Mouse (Mus musculus): ENCODE measurements around the gene Gal3st1. TPM values are rescaled to one million over a fixed set of nuclear protein-coding genes. Genes with fewer than 3 reads are reported as not detected.
"Not testable (repeated sequence)": the region's sequence is repeated elsewhere in the genome, so short reads cannot be mapped to it uniquely, and the experiment has no call there.

Gene Gal3st1
- not detected in 2 replicates for polyA plus RNA-seq (2012; ENCODE audit: insufficient read depth, insufficient read length, missing spikeins)

DNA sequence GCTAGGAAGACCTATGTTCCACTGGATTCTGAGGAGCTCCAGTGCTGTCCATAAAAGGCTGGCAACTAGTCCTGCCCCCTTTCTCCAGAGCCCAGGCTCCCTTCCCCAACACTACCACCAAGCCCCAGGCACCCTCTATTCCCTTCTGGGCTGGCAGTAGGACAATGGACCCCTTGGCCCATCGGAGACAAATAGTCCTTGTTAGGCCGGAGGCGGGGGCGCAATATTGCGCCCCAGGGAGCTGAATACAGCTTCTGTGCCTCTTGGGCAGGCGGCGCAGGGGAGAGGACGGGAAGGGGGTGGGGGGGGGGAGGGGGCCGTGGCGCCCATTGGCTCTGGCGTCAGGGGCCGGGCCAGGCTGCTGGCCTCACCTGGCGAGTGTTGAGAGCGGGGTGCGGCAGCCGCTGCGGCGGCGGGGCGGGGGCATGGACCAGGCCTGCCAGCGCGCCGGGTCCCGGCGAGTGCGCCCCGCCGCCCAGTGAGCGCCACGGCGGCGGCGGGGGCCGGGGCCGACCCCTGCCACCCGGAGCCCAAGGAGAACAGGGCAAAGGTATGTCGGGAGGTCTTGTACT lies at the start of gene Gal3st1:
Gal3st1 (plus strand) TSS at position 346 of the 572 bp plus-strand sequence.
- peaks cover 5% of the 10 kb centered on the region; the same call in 1 of the 2 replicates for H3K4me1 ChIP-seq (ENCODE audit: control insufficient read depth, insufficient read depth, insufficient read length, low read length)
- no peak within 1 kb of the TSS for H3K4me3 ChIP-seq (ENCODE audit: insufficient read depth, low read depth, low read length)
- no peak within 1 kb of the TSS for H3K27ac ChIP-seq (replicated peaks; ENCODE audit: low read depth, low read length)

DNA sequence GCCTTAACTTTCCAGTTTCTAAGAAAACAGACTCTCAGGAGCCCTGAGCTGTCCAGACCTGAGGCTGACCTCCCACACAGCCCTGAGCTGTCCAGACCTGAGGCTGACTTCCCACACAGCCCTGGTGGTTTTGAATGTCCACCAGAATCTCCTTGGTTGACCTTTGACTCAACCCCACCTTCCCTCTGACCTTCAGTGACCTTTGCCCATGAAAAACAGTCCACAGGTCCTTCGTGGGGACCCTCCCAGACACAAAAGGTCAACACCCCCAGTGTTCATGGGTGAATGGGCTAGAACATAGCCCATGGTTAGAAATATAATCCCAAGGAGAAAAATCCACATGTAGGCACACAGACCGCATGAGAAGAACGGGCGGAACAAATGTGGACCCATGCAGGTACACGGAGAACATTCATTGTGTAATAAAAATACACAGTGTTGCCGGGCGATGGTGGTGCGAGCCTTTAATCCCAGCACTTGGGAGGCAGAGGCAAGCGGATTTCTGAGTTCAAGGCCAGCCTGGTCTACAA lies 49.6 kb upstream of the Gal3st1 start:
- H3K27ac ChIP-seq (replicated peaks; ENCODE audit: low read depth, low read length) = no peak overlapping the region
- H3K4me1 ChIP-seq (ENCODE audit: control insufficient read depth, insufficient read depth, insufficient read length, low read length) = peaks cover 3% of the 10 kb centered on the region; the same call in 1 of the 2 replicates
- no peak overlapping the region for H3K4me3 ChIP-seq (ENCODE audit: insufficient read depth, low read depth, low read length)

DNA sequence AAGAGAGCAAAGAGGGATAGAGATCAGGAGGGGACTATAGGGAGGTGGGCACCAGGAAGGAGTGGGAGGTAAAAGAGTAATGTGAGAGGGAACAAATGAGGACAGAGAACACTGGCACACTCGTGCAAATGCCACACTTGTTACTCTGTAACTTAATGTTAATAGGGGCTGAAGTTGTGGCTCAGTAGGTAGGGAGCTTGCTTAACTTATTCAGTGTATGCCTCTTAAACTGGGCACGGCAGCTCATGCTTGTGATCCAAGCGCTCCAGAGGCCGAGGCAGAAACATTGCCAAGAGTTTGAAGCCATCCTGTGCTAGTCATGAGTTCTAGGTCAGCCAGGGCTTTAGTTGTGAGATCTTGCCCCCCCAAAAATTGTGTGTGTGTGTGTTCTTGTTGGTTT lies 48.3 kb upstream of the Gal3st1 start:
- H3K27ac ChIP-seq (replicated peaks; ENCODE audit: low read depth, low read length) = no peak overlapping the region
- no peak overlapping the region for H3K4me3 ChIP-seq (ENCODE audit: insufficient read depth, low read depth, low read length)
- H3K4me1 ChIP-seq (ENCODE audit: control insufficient read depth, insufficient read depth, insufficient read length, low read length) = peaks cover 3% of the 10 kb centered on the region; the same call in 1 of the 2 replicates

DNA sequence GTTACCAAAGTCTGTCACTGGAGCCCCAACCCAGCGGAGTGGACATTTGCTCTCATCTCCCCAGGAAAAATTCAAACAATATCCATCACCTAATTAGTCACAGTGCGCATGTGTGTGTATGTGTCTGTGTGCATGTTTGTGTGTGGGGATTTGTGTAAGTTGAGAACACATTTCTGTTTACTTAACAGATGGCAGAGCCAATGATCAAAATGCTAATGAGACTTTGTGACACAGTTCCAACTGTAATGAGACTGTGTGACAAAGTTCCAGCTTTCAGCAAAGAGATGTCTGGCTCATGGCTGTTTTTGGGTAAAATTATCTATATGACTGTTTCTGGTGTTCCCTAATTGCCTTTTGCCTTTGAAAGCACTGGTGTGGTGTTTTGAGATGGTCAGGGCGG lies 47.1 kb upstream of the Gal3st1 start:
- no peak overlapping the region for H3K4me3 ChIP-seq (ENCODE audit: insufficient read depth, low read depth, low read length)
- no peaks in the 10 kb centered on the region for H3K4me1 ChIP-seq (ENCODE audit: control insufficient read depth, insufficient read depth, insufficient read length, low read length)
- H3K27ac ChIP-seq (replicated peaks; ENCODE audit: low read depth, low read length) = no peak overlapping the region

DNA sequence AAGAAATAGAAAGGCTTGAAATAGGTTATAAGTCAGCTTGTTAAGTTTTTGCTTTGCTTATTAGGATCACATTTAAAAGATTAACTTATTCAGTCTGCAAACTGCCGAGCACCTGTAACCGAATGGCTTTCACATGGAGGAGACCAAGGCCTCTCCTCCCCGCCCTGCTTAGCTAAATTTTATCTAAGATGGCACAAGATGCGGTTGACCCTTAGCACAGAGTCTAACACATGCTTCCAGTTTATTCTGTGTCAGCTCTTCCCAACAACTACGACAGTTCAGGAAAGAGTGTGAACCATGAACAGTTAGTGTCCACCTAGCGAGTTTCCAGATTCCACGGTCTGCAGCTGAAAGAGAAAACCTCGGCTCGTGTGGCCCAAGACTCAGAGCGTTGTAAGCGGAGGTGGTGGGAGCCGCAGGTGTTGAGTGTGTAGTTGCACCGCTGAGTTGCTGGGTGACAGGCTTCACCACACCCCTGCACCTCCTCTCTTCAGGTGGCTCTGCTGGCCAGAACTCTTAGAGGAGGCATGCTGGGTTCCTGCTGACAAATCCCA lies 46.0 kb upstream of the Gal3st1 start:
- H3K27ac ChIP-seq (replicated peaks; ENCODE audit: low read depth, low read length) = no peak overlapping the region
- no peaks in the 10 kb centered on the region for H3K4me1 ChIP-seq (ENCODE audit: control insufficient read depth, insufficient read depth, insufficient read length, low read length)
- no peak overlapping the region for H3K4me3 ChIP-seq (ENCODE audit: insufficient read depth, low read depth, low read length)

DNA sequence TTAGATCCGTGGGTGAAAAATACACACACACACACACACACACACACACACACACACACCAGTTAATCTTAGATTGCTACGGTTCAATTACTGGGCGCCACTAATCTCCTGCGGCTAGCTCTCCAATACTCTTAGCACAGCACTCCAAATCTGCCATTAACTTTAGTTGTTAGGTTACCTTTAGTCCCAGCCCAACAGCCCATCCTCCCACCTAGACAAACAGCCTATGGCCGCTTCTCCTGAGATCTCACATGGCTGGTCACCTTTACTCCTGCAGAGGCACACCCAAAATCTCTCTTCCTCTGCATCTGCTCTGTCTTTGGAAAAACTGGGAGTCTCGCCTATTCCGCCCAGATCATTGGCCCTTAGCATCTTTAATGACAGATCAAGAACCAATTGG lies 42.1 kb upstream of the Gal3st1 start:
- Histone ChIP-seq H3K4me1 (ENCODE audit: control insufficient read depth, insufficient read depth, insufficient read length, low read length) (no peaks in the 10 kb centered on the region), H3K4me3 (ENCODE audit: insufficient read depth, low read depth, low read length) (no peak overlapping the region), H3K27ac (replicated peaks; ENCODE audit: low read depth, low read length) (no peak overlapping the region)

DNA sequence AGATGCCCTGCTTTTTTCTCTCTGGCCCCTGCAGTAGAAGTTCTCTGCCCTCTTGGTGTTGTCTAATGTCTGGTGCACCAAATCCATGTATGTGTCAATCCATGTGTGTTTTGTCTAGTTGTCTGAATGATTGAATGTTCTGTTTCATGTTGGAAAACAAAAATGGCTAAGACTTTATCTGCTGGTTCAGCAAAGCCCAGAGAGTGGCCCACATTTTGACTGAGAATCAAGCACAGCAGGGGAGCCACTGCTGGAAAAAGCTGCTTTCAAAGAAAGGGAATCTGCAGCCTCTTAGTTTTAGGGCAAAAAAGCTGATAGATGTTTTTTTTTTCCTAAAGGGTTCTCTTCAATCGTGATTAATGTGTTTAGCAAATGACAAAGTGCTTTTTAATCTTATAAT lies 37.0 kb upstream of the Gal3st1 start:
- Histone ChIP-seq H3K4me3 (ENCODE audit: insufficient read depth, low read depth, low read length) (no peak overlapping the region), H3K4me1 (ENCODE audit: control insufficient read depth, insufficient read depth, insufficient read length, low read length) (no peaks in the 10 kb centered on the region), H3K27ac (replicated peaks; ENCODE audit: low read depth, low read length) (no peak overlapping the region)

DNA sequence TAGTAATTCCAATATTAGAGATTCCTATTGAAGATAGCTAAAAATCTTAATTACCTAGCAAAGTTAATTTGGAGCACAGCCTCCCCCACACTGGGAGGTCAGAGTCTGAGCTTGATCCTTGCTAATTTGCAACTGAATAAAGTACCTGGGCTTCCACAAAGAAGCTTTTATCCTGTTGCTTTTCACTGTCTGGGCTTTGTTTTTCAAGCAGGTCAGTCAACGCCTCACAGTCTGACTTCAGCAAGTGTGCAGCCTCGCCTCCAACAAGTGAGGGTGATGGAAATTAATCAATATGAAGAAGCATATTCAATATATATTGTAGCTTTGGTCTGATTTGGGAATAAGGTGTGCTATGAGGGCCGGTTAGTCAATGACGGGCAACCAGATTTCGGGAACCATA lies 28.6 kb upstream of the Gal3st1 start:
- H3K4me3 ChIP-seq (ENCODE audit: insufficient read depth, low read depth, low read length); H3K4me1 ChIP-seq (ENCODE audit: control insufficient read depth, insufficient read depth, insufficient read length, low read length); H3K27ac ChIP-seq (replicated peaks; ENCODE audit: low read depth, low read length): not testable (repeated sequence)

DNA sequence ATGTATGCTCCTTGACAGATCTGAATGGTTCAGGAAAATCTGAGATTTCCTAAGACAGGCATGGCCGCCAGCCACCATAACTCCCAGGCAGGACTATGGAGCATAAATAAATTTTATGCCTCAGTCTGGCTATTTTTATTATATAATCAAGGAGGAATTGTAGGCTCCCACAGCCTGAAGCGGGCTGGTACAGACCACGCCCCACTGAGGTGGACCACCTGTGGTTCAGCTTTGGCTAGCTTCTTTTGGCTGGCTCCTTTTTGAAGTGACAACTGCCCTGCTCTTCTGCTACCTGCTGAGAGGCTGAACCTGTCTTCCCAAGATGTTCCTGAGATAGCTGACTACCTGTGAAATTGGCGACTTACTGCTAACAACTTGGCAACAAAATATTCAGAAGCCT lies 28.1 kb upstream of the Gal3st1 start:
- not testable (repeated sequence) for H3K4me3 ChIP-seq (ENCODE audit: insufficient read depth, low read depth, low read length); H3K27ac ChIP-seq (replicated peaks; ENCODE audit: low read depth, low read length); H3K4me1 ChIP-seq (ENCODE audit: control insufficient read depth, insufficient read depth, insufficient read length, low read length)

DNA sequence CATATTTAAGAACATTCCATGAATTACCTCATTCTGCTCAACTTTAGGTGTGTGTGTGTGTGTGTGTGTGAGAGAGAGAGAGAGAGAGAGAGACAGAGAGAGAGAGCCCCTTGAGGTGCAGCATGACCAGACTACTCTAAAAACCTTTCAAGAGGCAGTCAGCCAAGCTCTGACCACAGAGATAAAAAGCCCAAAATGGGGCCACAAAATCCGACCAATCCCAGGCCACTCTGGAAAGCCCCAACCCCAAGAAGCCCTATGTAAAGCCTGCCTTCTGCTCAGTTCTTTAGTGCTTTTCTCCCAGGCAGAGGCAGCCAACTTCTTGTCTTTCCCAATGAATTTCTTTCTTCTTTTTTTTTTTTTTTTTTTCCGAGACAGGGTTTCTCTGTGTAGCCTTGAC lies 22.5 kb upstream of the Gal3st1 start:
- H3K27ac ChIP-seq (replicated peaks; ENCODE audit: low read depth, low read length) = no peak overlapping the region
- H3K4me3 ChIP-seq (ENCODE audit: insufficient read depth, low read depth, low read length) = no peak overlapping the region
- peaks cover 5% of the 10 kb centered on the region; the same call in 1 of the 2 replicates for H3K4me1 ChIP-seq (ENCODE audit: control insufficient read depth, insufficient read depth, insufficient read length, low read length)

DNA sequence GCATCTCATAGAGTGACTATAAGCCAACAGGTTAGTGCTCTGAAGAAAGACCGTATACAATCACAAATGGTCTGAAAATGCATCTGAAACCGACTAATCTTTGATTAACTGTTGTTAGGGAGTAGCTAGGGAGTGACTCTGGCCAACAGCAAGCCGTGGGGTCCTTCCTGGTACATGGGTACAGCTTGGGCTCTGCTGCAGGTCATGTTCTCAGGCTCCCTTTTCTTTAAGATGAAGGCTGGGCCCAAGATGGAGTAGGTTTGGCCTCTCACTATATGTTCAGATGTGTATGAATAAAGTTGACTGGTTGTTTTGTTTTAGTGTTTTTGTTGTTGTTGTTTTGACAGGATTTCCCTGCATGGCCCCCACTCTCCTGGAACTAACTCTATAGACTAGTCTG lies 21.7 kb upstream of the Gal3st1 start:
- H3K4me3 ChIP-seq (ENCODE audit: insufficient read depth, low read depth, low read length) = no peak overlapping the region
- peaks cover 7% of the 10 kb centered on the region; the same call in 1 of the 2 replicates for H3K4me1 ChIP-seq (ENCODE audit: control insufficient read depth, insufficient read depth, insufficient read length, low read length)
- H3K27ac ChIP-seq (replicated peaks; ENCODE audit: low read depth, low read length) = no peak overlapping the region

DNA sequence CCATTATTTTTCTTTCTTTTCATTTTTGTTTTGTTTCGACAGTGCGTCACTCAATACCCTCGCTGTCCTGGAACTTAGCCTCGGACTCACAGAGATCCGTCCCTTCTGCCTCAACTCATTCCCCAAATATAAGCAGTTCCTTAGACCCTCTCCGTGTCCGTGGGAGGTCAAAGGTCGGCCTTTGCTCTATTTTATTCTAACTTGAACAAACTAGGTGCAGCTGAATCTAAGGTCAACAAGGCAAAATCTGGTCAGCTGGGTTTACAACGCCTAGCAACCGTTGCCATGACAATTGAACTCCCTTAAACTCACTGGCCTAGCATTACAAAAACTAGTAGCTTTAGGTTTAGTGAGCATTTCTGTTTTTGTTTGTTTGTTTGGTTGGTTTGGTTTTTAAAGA lies 20.3 kb upstream of the Gal3st1 start:
- peak overlapping the region; percentile 54 for H3K27ac ChIP-seq (replicated peaks; ENCODE audit: low read depth, low read length)
- H3K4me1 ChIP-seq (ENCODE audit: control insufficient read depth, insufficient read depth, insufficient read length, low read length) = peaks cover 7% of the 10 kb centered on the region; the same call in 1 of the 2 replicates
- H3K4me3 ChIP-seq (ENCODE audit: insufficient read depth, low read depth, low read length) = peak overlapping the region; percentile 51

DNA sequence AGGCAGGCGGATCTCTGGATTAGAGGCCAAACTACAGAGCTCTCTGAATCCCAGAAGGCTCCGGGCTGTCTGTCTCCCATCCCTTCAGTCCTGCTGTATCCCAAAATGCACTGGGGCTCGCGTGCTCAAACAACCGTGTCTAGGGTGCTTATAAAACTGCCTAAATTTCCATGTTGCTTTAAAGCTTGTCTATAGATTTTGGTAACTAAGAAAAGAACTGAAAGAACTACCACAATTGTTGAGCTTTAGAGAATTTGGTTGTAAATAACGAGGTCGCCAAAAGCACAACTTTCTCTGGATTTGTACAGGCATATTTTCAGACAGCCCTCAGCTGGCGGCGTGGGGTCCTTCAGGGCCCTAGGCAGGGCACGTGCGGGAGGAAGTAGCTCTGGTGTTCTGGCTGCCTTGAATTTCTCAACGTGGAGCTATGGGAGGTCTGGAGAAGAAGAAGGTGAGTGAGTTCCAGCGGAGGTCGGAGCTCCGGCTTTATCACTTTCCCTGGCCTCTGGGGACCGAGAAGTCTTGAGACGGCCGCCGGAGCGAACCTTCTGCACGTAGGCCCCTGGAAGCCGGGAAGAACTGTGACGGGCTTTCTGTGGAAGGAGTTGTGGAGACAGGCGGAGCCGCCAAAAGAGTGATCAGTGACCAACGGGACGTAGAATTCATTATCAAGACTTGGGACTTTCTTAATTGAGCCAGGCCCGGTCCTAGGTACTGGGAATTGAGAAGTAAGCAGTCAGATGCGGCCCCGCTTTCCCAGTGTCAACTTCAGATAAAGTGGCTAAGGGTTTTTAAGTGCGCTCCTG lies 19.6 kb upstream of the Gal3st1 start, which contains the start of gene Pes1:
Pes1 (plus strand) TSS at position 366 of the 806 bp plus-strand sequence.
- Histone ChIP-seq H3K4me1 (ENCODE audit: control insufficient read depth, insufficient read depth, insufficient read length, low read length) (peaks cover 7% of the 10 kb centered on the region; the same call in 1 of the 2 replicates), H3K27ac (replicated peaks; ENCODE audit: low read depth, low read length) (peak within 1 kb of the TSS; percentile 85), H3K4me3 (ENCODE audit: insufficient read depth, low read depth, low read length) (peak within 1 kb of the TSS; percentile 84)

DNA sequence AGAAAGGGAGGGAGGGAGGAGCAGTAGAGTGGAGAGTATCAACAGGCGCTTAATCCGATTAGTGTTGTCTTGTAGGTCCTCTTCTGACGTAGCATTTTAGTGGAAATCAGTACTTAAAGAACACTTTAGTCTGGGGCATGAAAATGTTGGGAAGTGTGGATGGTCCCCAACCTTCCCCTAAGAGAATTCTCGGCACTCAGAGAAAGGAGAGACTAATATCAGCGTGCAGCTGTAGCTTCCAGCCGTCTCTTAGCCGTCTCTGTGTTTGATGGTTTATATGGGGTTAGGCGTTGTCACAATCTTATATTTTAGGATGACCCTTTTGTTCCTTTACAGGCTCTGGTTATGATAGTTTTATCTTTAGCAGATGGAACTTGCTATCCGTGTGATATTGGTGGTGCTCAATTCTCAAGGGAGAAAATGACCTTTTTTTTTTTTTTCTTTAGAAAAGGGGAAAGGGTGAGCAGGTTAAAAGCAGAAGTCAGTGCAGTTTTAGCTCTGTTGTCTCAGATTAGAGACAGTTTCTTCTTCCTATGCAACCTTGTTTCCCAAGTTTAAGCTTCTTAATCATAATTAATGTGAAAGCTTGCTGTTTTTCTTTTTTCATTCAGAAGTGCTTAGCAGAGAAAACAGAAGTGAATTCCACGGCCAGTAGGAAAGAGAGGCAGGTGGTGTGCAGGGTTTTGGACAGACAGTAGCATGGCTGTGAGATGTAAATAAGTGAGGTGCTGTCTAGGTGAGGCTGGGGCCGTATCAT lies 18.8 kb upstream of the Gal3st1 start:
- H3K27ac ChIP-seq (replicated peaks; ENCODE audit: low read depth, low read length) = no peak overlapping the region
- peak overlapping the region; percentile 84 for H3K4me3 ChIP-seq (ENCODE audit: insufficient read depth, low read depth, low read length)
- peaks cover 7% of the 10 kb centered on the region; the same call in 1 of the 2 replicates for H3K4me1 ChIP-seq (ENCODE audit: control insufficient read depth, insufficient read depth, insufficient read length, low read length)

DNA sequence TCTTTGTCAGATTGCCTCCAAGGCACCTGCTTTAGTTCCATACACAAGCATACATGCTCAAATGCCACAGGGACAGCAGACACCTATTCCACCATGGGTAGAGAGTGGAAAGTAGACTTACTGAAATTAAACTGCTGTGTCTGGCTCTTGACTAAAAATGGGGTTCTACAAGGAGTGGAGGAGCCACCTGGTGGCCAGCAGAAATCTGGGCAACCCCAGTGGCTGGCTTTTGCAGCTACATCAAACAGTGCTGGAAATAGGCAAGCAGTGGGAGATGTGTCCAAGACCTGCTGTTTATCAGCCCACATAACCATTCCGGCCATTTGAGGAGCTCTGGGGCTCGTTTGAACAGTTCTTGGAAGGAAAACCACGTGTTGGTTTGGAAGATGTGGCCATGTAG lies 13.6 kb upstream of the Gal3st1 start:
- no peak overlapping the region for H3K27ac ChIP-seq (replicated peaks; ENCODE audit: low read depth, low read length)
- H3K4me1 ChIP-seq (ENCODE audit: control insufficient read depth, insufficient read depth, insufficient read length, low read length) = peaks cover 4% of the 10 kb centered on the region; the same call in 1 of the 2 replicates
- H3K4me3 ChIP-seq (ENCODE audit: insufficient read depth, low read depth, low read length) = no peak overlapping the region
